Mouse (Mus musculus) common myeloid progenitor, adult 5-6 weeks (primary cell): ENCODE measurements around the gene Olfr1255. TPM values are rescaled to one million over a fixed set of nuclear protein-coding genes. Genes with fewer than 3 reads are reported as not detected.

Source experiments
- ATAC-seq: replicated peaks from 2 replicates; pipeline ENCODE4 v1.8.0; 2016; ENCODE audit warnings: low read depth, mild to moderate bottlenecking, moderate TSS enrichment, inconsistent platforms; ENCODE audit not compliant: poor library complexity, severe bottlenecking
- total RNA-seq: library from RNA; stranded (forward); fragments of 200-1000, 187-1606 nt; gene quantifications from 2 replicates; pipeline ENCODE4 v1.2.3, GENCODE M21; 2017

Olfr1255 gene
- total RNA-seq, result not detected in 2 replicates

GRCm38 (mm10) chr2:89811751-89812150, at the start of gene Olfr1255:
TSS of gene Olfr1255 (plus strand) at chr2:89812051.
- no peak for ATAC-seq

GRCm38 (mm10) chr2:89793519-89793918, 18.3 kb upstream of the Olfr1255 start, which contains the start of gene Olfr1254:
TSS of gene Olfr1254 (minus strand) at chr2:89793619.
- ATAC-seq, result no peak

GRCm38 (mm10) chr2:89799583-89799982, 12.3 kb upstream of the Olfr1255 start:
- no peak for ATAC-seq

GRCm38 (mm10) chr2:89810751-89811150, 1.1 kb upstream of the Olfr1255 start:
- ATAC-seq, result no peak

GRCm38 (mm10) chr2:89820216-89820615, 8.4 kb downstream of the Olfr1255 start:
- ATAC-seq, result no peak

- no peak for ATAC-seq
Observed at GRCm38 (mm10) chr2:89841455-89841854, 29.6 kb downstream of the Olfr1255 start, which contains the start of gene Olfr1256. TSS of gene Olfr1256 (minus strand) at chr2:89841555.

- ATAC-seq, result no peak
Observed at GRCm38 (mm10) chr2:89848105-89848504, 36.3 kb downstream of the Olfr1255 start, which contains the start of gene Olfr48. TSS of gene Olfr48 (minus strand) at chr2:89848205.

- ATAC-seq, result no peak
Observed at GRCm38 (mm10) chr2:89849230-89849629, 37.4 kb downstream of the Olfr1255 start.

Other genes starting within 250 kb of the Olfr1255 start
- gene Olfr1245, start 233.6 kb upstream of the Olfr1255 start, total RNA-seq, result not detected in 2 replicates
- gene Olfr1246, start 218.9 kb upstream of the Olfr1255 start, total RNA-seq, result not detected in 2 replicates
- not detected in 2 replicates for gene Olfr1247, start 197.9 kb upstream of the Olfr1255 start, total RNA-seq
- not detected in 2 replicates for gene Olfr1248, start 193.8 kb upstream of the Olfr1255 start, total RNA-seq
- not detected in 2 replicates for gene Olfr1249, start 177.1 kb upstream of the Olfr1255 start, total RNA-seq
- not detected in 2 replicates for gene Olfr1250, start 150.6 kb upstream of the Olfr1255 start, total RNA-seq
- not detected in 2 replicates for gene Olfr1251, start 140.1 kb upstream of the Olfr1255 start, total RNA-seq
- not detected in 2 replicates for gene Olfr1252, start 87.0 kb upstream of the Olfr1255 start, total RNA-seq
- not detected in 2 replicates for gene Olfr1253, start 55.0 kb upstream of the Olfr1255 start, total RNA-seq
- not detected in 2 replicates for gene Olfr1254, start 18.4 kb upstream of the Olfr1255 start, total RNA-seq
- gene Olfr1256, start 29.5 kb downstream of the Olfr1255 start, total RNA-seq, result not detected in 2 replicates
- not detected in 2 replicates for gene Olfr48, start 36.2 kb downstream of the Olfr1255 start, total RNA-seq
- gene Olfr1257, start 66.4 kb downstream of the Olfr1255 start, total RNA-seq, result not detected in 2 replicates
- not detected in 2 replicates for gene Olfr1258, start 115.3 kb downstream of the Olfr1255 start, total RNA-seq
- gene Olfr1259, start 136.6 kb downstream of the Olfr1255 start, total RNA-seq, result not detected in 2 replicates
- gene Olfr1260, start 162.3 kb downstream of the Olfr1255 start, total RNA-seq, result not detected in 2 replicates
- not detected in 2 replicates for gene Olfr1261, start 179.2 kb downstream of the Olfr1255 start, total RNA-seq
- gene Olfr1262, start 188.1 kb downstream of the Olfr1255 start, total RNA-seq, result not detected in 2 replicates
- not detected in 2 replicates for gene Olfr1263, start 200.1 kb downstream of the Olfr1255 start, total RNA-seq
- not detected in 2 replicates for gene Olfr1264, start 213.5 kb downstream of the Olfr1255 start, total RNA-seq
- gene Olfr1265, start 223.3 kb downstream of the Olfr1255 start, total RNA-seq, result not detected in 2 replicates